Mouse (Mus musculus): Measurements from ENCODE around the gene Slc41a1.

GRCm38 (mm10) chr1:131839279-131839678 is 12.0 kb downstream of the Slc41a1 start:
- no peak for TF ChIP-seq CTCF (IDR thresholded peaks at IDR 0.05; ENCODE audit: low read depth, low read length)
- TF ChIP-seq POLR2A (IDR thresholded peaks at IDR 0.05; ENCODE audit: extremely low read depth, insufficient read depth, low read length) = no peak

All from liver, adult 2 months (tissue).